Mouse (Mus musculus) E14TG2a.4 (cell line): ENCODE measurements around the gene Hsf2bp.

ENCODE experiments used
- CTCF ChIP-seq: conservative IDR thresholded peaks from 2 replicates; pipeline ENCODE4 v1.5.1; 2014; ENCODE audit warnings: low read length
- NANOG ChIP-seq: IDR thresholded peaks from 2 replicates; pipeline ENCODE4 v1.6.1; 2014; ENCODE audit warnings: borderline replicate concordance, low read length, mixed read lengths
- POU5F1 ChIP-seq: IDR thresholded peaks from 2 replicates; pipeline ENCODE4 v1.6.1; 2014; ENCODE audit warnings: low read length, borderline replicate concordance

DNA sequence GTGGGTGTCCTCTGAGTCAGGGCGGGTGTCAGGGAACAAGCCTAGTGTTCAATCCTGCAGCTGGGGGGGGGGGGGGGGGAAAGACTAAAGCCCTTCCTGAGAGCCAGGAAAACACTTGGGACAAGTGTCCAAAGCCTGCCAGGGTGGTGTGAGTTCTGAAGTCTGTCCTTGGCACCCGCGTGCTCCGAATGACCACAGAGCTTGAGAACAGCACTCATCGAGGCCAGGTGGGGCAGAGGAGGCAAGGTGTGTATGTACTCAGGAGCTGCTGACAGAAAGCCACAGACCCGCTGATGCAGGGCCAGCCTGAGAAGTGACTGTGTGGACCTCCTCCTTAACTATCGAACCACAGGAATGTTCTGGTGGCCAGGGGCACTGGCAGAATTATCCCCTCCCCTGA is 116.5 kb downstream of the Hsf2bp start:
- TF ChIP-seq CTCF: no peak
- no peak for TF ChIP-seq POU5F1
- no peak for TF ChIP-seq NANOG
